Mouse (Mus musculus) heart, postnatal 0 days (tissue): ENCODE data around the gene Sbsn.

Experiments used
- CTCF ChIP-seq: IDR thresholded peaks from 2 replicates; pipeline ENCODE4 v1.5.1; 2016; ENCODE audit warnings: antibody characterized with exemption, control low read depth, low read depth
- EP300 ChIP-seq: IDR thresholded peaks from 2 replicates; pipeline ENCODE4 v1.6.1; 2016; ENCODE audit warnings: antibody characterized with exemption, low read depth

- TF ChIP-seq CTCF (peak; percentile 34), EP300 (no peak)
Observed at GRCm38 (mm10) chr7:30781792-30782191, 30.5 kb downstream of the Sbsn start.
